Mouse (Mus musculus): ENCODE results near the gene Tnfrsf17.

DNA sequence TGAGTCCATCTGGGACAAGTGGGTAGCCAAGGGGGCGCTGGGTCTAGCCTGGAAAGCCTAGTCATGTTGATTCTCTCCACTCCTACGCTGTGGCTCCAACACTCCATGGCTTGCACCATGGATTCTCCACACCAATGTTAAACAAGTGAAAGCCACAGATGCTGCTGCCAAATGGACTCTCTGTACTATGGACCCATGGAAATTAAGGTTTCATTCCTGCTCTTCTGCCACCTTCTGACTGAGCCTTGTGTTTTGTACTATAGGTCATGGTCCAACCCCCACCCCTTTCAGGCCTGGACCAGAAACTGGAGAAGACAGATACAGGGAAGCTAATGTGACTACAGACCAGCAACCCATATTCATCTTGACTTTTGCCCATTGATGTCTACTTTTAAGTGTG is 47.1 kb upstream of the Tnfrsf17 start:
- TF ChIP-seq CTCF (IDR thresholded peaks at IDR 0.05; ENCODE audit: extremely low read depth, insufficient read depth, insufficient read length, insufficient replicate concordance) (no peak), POLR2A (IDR thresholded peaks at IDR 0.05; ENCODE audit: low read depth, low read length) (no peak)

All from spleen, adult 2 months (tissue).